Mouse (Mus musculus): ENCODE data around the gene Clec9a.
A peak's percentile ranks its signal among the peaks of the same experiment; 100 is the strongest.

The Clec9a gene

DNA sequence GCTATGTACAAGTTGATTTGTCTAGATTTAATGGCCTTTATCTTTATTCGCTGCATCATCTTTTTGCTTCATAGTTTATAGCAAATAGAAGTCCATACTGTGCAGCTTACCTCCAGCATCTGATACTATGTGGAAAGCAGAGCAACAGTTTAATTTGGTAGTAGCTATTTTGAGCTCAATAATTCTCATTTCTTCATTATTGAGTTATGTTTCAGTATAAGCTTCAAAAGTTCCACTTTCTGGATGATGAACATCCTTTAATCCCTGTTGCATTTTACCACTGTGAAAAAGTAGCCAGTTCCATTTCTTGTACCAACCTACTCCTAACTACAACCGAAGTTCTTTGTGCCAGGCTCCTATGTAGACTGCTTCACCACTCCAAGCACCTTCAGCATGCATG, at the start of gene Clec9a:
Clec9a (plus strand) TSS at position 301 of the 400 bp plus-strand sequence.
- DNase-seq, result no peak

DNA sequence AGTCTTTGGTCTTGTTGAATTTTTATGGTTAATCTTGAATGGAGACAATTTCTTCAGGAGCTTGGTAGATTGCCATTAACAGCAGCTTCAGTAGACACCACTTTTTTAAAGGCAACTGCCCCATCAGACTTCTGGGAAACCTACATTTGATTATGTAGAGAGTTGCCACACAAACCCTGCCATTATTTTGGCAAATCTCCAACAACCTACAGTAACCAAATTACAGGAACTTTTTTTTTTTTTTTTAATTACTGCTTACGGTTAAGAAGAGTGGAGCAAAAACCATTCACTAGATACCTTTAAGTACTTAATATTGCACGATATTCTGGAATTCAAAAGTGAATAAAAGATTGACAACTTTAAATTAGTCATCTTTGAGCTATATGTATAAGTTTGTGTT, 49.1 kb upstream of the Clec9a start:
- no peak for DNase-seq

DNA sequence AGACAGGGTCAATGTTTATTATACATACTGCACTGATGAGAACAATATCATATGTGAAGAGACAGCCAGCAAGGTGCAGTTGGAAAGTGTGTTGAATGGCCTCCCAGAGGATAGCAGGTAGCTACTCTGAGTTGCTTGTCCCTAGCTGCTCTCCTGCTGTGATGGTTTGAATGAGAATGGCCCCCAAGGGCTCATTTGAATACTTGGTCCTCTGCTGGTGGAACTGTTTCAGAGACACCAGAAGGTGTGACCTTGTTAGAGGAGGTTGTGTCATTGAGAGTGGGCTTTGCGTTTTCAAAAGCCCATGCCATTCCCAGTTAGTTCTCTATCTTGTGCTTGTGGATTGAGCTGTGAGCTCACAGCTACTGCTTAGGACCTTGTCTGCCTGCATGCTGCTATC, 44.7 kb upstream of the Clec9a start:
- DNase-seq, result no peak

DNA sequence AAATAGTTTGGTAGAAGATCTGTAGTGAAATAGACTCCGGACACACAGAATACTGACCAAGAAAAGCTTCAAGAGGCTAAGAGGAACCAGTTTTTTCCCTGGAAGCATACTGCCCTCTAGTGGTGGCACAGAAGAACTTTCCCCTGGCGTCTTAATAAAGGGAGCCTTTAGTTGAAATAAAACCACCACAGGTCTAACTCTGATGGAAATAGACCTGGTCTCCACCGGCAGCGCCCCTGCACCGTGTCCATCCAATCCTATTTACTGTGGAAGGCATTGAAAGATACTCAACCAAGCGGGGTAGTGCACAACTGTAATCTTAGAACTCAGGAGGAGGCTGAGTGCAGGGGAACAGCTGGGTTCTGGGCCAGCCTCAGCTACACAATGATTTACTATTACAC, 42.7 kb upstream of the Clec9a start:
- peak; percentile 73 to 84 for DNase-seq

DNA sequence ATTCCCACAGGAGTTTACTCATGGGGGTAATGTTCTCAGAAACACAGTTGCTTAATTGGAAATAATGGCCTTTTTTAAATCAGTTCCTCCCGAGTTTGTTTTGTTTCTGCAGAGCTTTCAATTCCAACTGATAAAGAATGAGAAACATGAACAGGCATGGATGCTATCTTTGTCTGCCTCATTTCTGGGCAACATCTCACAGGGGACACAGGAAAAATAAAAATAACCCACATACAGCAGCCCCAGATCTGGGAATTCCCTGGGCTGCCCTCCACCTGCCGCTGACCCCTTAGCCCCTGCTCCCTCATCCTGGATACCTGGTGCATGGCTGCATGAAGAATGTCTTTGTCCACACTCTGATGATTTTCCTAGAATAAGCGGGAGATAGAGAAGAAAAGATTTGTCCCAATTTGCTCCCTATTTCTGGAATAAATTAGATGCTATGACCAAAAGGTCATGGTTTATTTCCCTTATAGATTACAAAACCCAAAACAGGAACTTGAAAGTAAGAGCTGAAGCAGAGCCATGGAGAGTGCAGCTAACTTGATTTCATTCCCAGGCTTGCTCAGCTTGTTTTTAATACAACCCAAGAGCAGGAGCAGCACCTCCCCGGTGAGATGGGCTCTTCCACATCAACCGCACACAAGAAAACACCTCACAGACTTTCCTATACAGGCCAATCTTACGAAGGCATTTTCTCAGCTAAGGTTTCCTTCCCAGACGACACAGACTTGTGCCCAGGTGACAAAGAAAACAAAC, 39.1 kb upstream of the Clec9a start:
- DNase-seq, result no peak

DNA sequence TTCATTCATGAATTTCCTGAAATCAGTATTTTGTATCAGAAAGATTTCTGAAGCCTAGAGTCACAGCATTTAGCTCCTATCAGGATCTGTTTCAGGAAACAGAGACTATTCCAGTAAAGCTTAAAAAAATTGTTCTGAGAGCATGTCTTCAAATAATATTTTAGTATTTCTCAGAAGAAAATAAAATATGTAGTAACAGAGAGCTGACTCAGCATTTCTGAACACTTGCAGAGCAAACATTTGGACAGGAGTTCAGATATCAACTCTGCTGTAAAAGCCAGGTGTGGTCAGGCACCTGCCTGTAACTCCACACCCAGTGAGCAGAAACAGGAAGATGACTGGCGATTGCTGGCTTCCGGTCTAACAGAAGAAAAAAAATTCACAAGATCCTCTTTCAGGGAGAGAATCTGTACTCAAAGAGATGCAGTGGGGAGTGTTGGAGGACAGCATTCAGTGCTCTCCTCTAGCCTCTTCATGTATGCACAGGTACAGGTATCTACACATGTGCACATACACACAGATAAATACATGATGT, 33.7 kb upstream of the Clec9a start:
- no peak for DNase-seq

DNA sequence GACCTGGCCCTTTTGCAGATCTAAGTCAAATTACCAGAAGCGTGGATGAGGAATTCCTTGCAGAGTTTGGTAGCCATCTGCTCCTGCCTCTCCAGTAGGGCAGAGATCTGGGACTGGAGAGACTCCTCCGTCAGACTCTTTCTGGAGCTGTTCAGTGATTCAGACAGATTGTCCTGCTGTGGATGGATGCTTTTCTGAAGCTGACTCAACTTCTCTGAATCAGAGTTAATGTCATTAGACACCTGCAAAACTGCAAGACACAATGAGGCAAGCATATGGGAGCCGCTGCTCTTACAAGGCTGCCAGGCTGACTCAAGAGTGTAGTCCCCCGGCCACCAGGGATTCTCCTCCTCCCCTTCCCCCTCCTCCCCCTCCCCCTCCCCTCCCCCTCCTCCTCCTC, 28.2 kb upstream of the Clec9a start:
- DNase-seq, result peak; percentile 7 to 20

DNA sequence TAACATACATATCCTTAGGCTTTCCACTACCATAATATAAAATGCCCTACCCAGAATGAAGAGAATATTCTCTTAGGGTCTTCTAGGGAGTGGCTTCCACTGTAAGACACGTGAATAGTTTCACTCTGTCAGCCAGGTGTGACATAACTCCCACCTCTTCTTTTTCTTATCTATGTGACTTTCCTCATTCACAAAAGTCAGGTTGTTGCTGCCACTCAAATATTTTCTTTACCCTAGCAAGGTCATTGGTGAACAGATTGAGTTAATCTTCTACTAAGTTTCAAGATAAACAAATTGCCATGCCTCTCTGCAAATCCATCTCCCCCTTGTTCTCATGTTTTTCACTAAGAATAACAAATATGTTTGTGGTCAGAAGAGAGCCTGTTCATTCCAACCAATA, 26.9 kb upstream of the Clec9a start:
- no peak for DNase-seq

DNA sequence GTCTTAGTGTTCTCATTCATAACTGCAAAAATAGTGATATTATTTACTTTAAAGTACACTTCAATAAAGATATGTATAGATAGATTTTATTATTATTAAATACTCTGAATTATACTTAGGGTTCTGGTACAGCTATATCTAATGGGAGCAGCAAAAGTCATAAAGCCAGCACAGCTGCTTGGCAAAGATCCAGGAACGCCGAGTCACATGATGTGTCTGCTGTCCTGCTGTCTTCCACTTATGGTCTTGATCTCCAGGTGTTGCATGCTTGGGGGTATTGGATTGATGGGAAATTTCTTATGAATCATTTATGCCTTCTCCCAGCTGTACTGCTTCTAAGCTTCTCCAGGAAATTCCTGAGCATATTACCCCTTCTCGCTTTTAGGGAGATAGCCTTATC, 25.2 kb upstream of the Clec9a start:
- no peak for DNase-seq

DNA sequence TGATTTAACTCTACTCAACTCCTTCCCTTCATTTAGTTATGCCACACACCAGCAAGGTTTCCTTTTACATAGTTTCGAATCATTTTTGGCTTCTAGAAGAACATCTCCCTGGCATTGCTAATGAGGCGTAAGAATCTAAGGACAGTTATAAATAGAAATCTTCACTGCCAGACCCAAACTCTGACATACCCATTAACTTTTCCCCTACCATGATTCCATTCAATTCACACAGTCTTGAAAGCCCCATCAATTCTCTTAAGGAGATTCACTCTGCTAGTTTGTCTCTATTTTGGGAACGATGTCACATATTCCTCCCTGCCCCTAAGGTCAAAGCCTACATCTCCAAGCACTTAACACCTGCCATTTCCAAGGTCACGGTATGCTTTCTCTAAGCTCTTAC, 23.7 kb upstream of the Clec9a start:
- DNase-seq, result no peak

DNA sequence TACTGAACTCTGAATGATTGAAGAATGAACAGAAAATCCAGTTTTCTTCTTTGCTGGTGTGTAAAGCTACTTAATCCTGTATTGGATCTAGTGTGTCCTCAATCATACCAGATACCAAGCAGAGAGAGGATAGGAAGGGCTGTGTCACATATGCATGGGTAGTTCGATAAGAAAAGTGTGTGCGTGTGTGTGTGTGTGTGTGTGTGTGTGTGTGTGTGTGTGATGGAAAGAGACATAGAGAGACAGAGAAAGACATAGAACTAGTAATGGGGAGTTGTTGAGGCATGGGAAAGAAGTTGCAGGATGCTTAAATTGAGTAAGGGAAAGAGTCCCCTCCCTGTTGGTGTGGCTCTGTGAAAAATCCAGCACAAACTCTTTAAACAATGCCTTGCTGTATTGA, 22.9 kb upstream of the Clec9a start, which contains the start of gene Clec12b:
Clec12b (minus strand) TSS at position 101 of the 400 bp plus-strand sequence.
- no peak for DNase-seq

DNA sequence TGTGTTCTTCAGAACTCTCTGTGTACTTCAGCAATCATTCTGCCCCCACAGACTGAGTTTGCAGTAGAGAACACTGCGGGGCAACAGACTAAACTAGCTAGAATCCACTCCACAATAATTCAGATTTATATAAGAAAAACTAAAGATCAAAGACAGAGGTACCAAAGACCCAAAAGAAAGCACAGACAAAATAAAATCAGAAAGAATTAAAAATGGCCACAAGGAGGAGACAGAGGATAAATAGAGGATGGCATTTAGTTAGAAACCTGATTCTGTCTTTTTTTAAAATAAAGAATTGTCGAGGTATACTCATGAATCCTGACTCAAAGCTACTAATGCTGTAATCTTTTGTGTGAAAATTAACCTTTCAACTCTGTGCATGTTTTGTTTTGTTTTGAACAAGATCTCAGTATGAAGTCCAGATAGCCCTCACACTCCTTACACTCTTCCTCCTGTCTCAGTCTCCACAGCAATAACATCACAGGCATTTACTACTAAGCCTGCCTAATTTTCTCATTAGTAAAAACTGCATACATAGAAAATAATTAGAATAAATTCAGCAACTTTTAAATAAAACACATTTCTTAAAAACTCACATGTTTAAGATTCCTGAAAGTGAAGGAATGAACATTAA, 15.5 kb upstream of the Clec9a start:
- DNase-seq, result peak in 1 of 2 experiments; percentile 50

DNA sequence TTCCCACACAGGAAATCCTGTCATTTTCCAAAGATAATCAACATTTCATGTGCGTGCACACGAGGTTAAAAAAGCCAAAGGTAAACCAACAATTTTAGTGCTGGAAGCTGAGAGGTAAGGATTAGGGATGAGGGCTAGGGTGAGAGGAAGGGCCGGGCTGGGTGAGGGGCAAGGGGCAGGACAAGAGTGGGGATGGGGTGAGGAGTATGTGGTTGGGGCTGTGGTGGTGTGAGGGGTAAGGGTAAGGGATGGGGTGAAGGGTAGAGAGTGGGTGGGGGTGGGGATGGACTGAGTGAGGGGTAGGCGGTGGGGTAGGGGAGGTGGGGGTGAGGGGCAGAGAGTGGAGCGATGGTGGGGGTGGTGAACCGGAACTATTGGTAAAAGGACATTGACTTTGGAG, 14.9 kb upstream of the Clec9a start:
- no peak for DNase-seq

DNA sequence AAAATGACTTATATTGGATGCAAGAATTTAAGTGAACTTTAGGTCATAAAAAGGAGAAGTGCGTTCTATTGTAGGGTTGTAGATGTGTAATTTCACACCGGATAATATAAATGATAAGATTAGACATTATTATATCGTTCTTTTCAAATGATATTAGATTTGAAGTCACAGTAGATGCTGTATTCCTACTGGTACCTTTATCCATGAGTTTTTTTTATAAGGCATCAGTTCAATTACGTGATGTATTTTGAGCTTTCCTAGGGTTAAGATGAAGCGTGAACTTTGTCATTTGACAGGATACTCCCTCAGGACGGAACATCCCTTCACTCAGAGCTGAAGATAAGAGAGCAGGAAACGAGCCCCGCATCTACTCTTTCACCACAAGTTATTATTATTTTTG, 11.7 kb upstream of the Clec9a start, which contains the start of gene Clec1b:
Clec1b (plus strand) TSS at position 301 of the 400 bp plus-strand sequence.
- DNase-seq, result no peak

DNA sequence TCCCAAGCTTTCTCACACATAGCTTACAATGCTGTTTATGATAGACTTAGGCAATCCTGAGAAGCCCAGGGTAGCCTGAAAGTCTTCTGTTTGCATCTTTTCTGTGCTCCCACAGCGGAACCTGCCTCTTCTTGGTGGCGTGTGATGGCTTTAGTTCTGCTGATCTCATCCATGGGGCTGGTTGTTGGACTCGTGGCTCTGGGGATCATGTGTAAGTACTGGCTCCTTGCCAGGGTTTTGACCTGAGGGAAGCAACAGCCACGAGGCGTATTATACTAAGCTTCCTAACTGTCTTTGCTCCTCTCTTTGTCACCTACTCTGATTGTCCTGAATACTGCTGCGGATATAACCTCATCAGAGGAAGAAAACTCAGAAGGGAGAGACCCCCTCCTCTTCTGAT, 8.7 kb upstream of the Clec9a start:
- peak; percentile 12 to 19 for DNase-seq

DNA sequence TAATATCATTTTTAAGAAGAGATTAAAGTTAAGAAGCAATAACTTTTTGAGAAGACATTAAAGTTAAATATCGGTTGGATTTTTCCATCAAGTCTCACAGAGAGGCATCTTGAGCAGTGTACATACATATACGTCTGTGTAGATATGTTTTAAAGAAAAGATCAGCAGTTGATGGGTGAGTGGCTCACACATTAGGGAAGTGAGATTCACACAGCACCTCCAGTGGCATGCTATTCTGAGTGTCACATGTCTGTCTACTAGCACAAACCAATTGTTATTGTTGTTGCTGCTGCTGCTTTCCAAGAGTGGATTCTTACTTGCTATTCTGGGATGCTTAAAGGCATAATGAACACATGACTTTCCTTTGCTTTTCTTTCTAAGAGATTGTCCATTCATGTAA, 6.3 kb upstream of the Clec9a start:
- no peak for DNase-seq

DNA sequence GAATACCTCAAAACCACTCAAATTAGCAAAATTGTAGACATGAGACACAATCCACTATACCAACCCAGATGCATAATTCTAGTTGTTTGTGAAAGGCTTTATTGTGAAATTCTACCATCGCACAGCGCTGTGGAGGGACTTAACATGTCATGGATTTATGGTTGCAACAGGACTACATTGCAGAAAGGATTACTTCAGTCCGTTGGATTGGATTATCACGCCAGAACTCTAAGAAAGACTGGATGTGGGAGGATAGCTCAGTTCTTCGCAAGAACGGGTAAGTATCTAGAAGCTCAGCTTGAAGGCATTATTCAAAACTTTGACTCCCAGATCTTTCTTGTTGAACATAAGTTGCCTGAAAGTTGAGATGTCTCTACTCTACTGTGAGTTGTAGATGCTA, 5.3 kb upstream of the Clec9a start:
- no peak for DNase-seq

DNA sequence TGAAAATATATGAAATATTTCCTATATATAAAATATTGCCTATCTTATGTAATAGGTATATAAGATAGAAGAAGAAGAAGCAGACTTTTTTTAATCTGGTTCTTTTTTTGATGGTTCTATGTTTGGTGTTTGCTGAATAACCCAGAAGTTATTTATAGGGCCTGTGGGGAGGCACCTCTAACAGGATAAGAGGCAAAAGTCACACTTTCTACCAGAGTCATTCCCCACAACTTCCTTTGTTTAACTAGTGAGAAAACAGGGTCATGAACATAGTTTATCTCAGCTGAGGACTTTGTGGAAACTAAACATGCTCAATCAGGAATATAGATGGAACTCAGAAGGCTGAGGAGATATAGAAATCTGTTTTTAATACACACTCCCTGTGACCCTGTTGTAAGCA, 2.7 kb upstream of the Clec9a start:
- DNase-seq, result no peak

DNA sequence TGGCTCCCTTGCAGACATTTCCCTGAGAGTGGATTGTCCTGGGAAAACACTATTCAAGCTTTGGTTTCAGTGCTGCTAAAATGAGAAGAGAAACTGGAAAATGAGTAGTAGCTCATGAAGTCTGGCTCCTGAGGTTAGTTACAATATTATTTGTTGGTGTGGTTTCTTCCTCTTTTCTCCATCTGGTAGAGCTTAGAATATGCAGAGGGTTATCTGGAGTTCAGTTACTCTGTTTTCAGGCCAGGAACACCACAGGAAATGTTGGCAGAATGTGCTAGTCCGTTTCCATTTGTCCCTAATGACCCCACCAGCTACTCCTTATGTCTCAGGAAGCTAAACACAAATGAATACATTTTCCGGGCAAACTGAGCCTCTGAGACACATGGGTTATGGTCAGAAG, 1.3 kb upstream of the Clec9a start:
- peak; percentile 49 to 63 for DNase-seq

DNA sequence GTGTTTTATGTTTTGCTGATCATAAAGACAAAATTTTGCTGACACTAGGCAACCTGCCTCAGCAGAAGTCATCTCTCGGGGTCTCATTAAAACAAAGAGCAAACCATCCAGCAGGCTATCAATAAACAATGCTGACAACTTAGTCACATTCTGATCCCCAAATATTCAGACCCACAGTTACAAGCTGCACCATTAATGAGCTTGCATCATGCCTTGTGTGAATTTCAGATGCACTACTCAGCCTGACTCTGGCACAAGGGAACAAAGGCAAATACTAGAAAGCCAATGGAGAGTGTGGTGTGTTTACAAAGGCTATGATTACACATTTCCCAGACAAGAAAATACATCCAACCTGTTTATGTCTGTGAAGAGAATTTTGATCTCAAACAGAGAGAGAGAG, 5.5 kb downstream of the Clec9a start:
- no peak for DNase-seq

DNA sequence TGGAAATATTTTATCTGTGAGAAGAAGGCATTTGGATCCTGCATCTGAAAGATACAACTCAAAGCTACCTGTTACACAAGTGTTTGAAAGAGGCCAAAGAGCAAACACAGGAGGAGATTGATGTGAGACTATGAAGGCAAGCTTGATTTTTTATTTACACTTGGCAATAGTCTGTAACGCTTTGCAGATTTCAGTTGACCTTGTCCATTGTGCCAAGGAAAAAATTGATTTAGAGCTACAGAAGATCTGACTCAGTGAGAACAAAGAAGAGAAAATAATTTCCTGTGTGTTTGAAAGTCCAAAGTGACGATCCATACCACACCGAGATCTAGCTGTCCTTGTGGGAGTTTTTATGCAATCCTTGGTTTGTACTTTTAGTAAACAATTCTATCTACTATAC, 13.6 kb downstream of the Clec9a start:
- DNase-seq, result no peak

DNA sequence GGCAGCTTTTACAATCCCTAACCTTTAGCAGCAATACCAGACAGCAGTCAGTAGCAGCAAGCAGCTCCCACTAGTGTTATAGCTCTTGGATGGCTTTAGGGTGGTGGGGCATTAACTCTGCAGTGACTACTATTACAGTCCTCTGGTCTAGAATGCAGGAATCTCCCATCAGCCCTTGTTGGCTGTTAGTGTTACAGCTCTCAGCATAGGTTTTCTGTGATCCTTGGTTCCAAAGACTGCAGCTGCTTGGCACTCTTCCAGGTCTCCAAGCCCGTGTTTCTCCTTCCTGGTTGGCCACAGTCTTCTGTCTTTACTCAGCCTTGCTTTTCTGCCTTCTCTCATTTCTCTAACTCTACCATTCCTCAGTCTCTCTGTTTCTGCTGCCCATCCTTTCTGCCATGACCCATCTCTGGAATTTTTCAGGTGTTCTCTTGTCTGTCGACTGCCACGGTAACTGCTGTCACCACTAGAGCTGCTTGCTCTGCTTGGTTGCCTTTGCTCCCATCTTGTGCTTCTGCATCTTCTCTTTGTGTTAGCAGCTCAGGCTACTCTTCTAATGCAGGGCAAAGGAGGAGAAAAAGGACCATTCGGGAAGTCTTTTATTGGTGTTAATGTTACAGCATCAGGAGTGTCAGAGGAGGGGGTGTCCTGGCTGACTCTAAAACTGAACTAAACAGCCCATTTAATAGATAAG, 14.5 kb downstream of the Clec9a start:
- peak; percentile 21 to 23 for DNase-seq

DNA sequence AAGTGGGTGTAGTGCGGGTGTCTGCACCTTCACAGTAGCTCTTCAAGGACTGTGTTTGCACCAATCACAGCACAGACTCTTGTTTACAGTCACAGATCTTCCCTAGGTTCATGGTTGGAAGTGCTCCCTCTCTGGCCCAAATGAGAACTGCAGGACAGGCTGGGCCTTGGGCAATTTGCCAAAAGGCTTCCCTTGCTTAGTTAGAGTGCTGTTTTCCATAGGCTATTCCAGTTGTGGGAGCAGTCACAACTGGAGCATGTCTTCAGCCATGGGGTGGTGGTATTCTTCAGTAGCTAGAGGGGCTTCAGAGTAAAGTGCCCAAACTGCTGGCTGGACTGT, 15.0 kb downstream of the Clec9a start:
- peak; percentile 84 to 89 for DNase-seq

DNA sequence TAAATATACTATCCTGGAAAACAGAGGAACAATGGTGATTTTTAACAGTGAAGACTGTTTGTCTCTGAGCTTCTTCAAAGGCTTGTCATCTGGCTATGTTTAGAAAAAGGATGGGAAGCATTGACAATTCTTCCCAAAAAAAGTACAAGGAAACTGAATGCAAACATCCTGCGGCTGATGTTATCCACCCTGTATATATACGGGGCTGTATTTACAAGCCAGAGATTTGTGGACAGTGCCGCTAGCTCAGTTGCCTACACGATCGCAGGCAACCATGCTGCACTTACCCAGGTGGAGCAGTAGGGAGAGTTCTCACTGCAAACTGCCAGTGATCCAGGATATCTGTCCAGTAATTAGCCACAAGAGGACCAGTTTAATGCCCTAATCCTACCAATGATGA, 16.6 kb downstream of the Clec9a start:
- no peak for DNase-seq
